Mouse (Mus musculus): ENCODE data around the gene Gm14308. TPM values are rescaled to one million over a fixed set of nuclear protein-coding genes. Genes with fewer than 3 reads are reported as not detected.

The Gm14308 gene
- polyA plus RNA-seq (2012; ENCODE audit: low replicate concordance) = not detected in 2 replicates

DNA sequence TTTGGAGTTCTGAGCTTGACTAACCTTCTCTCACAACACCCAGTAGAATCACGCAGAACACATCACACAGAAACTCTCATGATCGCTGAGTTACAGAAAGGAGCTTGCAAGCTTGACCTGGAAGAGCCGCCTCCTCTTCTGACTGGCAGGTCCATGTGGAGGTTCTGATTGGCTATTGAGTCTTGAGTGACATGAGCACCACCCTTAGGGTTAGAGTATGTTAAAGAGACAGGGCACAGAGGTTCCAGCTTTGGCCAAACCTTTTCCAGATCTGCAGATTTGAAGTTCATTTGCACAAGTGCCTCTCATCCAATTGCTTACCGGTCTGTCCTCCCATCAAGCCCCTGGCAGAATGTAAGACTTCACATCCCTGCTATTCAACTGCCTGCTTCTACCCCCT, at the start of gene Gm14308:
Gm14308 (minus strand) TSS at position 101 of the 400 bp plus-strand sequence.

DNA sequence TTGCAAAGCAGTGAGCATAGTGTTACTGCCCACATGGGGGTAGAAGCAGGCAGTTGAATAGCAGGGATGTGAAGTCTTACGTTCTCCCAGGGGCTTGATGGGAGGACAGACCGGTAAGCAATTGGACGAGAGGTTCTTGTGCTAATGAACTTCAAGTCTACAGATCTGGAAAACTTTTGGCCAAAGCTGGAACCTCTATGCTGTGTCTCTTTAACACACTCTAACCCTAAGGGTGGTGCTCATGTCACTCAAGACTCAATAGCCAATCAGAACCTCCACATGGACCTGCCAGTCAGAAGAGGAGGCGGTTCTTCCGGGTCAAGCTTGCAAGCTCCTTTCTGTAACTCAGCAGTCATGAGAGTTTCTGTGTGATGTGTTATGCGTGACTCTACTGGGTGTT, 34.1 kb upstream of the Gm14308 start, which contains the start of gene Zfp973:
Zfp973 (plus strand) TSS at position 301 of the 400 bp plus-strand sequence.

Other genes with a start within 250 kb of the Gm14308 start
- gene Gm14435, start 212.8 kb downstream of the Gm14308 start, polyA plus RNA-seq (2012; ENCODE audit: low replicate concordance) = not detected in 2 replicates
- 0.54 TPM in 1 of 2 replicates, not detected in the other for gene Gm14434, start 149.6 kb downstream of the Gm14308 start, polyA plus RNA-seq (2012; ENCODE audit: low replicate concordance)
- not detected in 2 replicates for gene Zfp967, start 115.3 kb downstream of the Gm14308 start, polyA plus RNA-seq (2012; ENCODE audit: low replicate concordance)
- gene Zfp973, start 34.2 kb upstream of the Gm14308 start, polyA plus RNA-seq (2012; ENCODE audit: low replicate concordance) = not detected in 2 replicates
- gene Gm14305, start 72.0 kb upstream of the Gm14308 start, polyA plus RNA-seq (2012; ENCODE audit: low replicate concordance) = 1.1 TPM in 1 of 2 replicates, not detected in the other
- gene Gm14295, start 162.3 kb upstream of the Gm14308 start, polyA plus RNA-seq (2012; ENCODE audit: low replicate concordance) = not detected in 2 replicates
- gene Gm14408, start 194.8 kb upstream of the Gm14308 start, polyA plus RNA-seq (2012; ENCODE audit: low replicate concordance) = not detected in 2 replicates

All from leukemia stem cell, adult 10-12 weeks (primary cell).